Mouse (Mus musculus) c-Kit-positive CD71-positive TER-119-negative erythroid progenitor cells, embryonic 14.5 days (primary cell): Measurements from ENCODE around the gene Galnt11.
A peak's percentile ranks its signal among the peaks of the same experiment; 100 is the strongest.
"Not testable (repeated sequence)": the region's sequence is repeated elsewhere in the genome, so short reads cannot be mapped to it uniquely, and the experiment has no call there.

Experiments used
- DNase-seq: peaks from one replicate; pipeline ENCODE4 v3.0.0-alpha.2; 2013; ENCODE audit warnings: low read depth

Gene Galnt11

GRCm38 (mm10) chr5:25221604-25222003, at the start of gene Galnt11:
Galnt11 (plus strand) TSS chr5:25221904.
- no peak for DNase-seq

- DNase-seq: not testable (repeated sequence)
Measured at GRCm38 (mm10) chr5:25177937-25178336, 43.8 kb upstream of the Galnt11 start.

- not testable (repeated sequence) for DNase-seq
Measured at GRCm38 (mm10) chr5:25178543-25178942, 43.2 kb upstream of the Galnt11 start.

GRCm38 (mm10) chr5:25179284-25179683, 42.4 kb upstream of the Galnt11 start:
- no peak for DNase-seq

GRCm38 (mm10) chr5:25179936-25180488, 41.7 kb upstream of the Galnt11 start:
- DNase-seq: no peak

GRCm38 (mm10) chr5:25181004-25181531, 40.6 kb upstream of the Galnt11 start, which contains the start of gene Galntl5:
Galntl5 (plus strand) TSS chr5:25181460.
- DNase-seq: no peak

GRCm38 (mm10) chr5:25183595-25183994, 38.1 kb upstream of the Galnt11 start:
- DNase-seq: no peak

- no peak for DNase-seq
Measured at GRCm38 (mm10) chr5:25184594-25184993, 37.1 kb upstream of the Galnt11 start.

- DNase-seq: no peak
Measured at GRCm38 (mm10) chr5:25187727-25188126, 34.0 kb upstream of the Galnt11 start.

GRCm38 (mm10) chr5:25188802-25189201, 32.9 kb upstream of the Galnt11 start:
- DNase-seq: no peak

GRCm38 (mm10) chr5:25190521-25190920, 31.2 kb upstream of the Galnt11 start:
- no peak for DNase-seq

- no peak for DNase-seq
Measured at GRCm38 (mm10) chr5:25211872-25212271, 9.8 kb upstream of the Galnt11 start.

GRCm38 (mm10) chr5:25213216-25213615, 8.5 kb upstream of the Galnt11 start:
- DNase-seq: not testable (repeated sequence)

- DNase-seq: no peak
Measured at GRCm38 (mm10) chr5:25215006-25215405, 6.7 kb upstream of the Galnt11 start.

- peak; percentile 22 for DNase-seq
Measured at GRCm38 (mm10) chr5:25222752-25223702, 1.3 kb downstream of the Galnt11 start, which contains the start of gene E130116L18Rik. E130116L18Rik (minus strand) TSS chr5:25223153.

GRCm38 (mm10) chr5:25224377-25224776, 2.7 kb downstream of the Galnt11 start:
- not testable (repeated sequence) for DNase-seq

GRCm38 (mm10) chr5:25243101-25243500, 21.4 kb downstream of the Galnt11 start:
- no peak for DNase-seq

- DNase-seq: no peak
Measured at GRCm38 (mm10) chr5:25245806-25246472, 24.2 kb downstream of the Galnt11 start.

GRCm38 (mm10) chr5:25246473-25246865, 24.8 kb downstream of the Galnt11 start:
- no peak for DNase-seq

- no peak for DNase-seq
Measured at GRCm38 (mm10) chr5:25247036-25247435, 25.3 kb downstream of the Galnt11 start.

- no peak for DNase-seq
Measured at GRCm38 (mm10) chr5:25252423-25252822, 30.7 kb downstream of the Galnt11 start.

- DNase-seq: no peak
Measured at GRCm38 (mm10) chr5:25252825-25253544, 31.3 kb downstream of the Galnt11 start.
